Mouse (Mus musculus) ES-CJ7 (cell line): ENCODE results near the gene Hoxd8.

Experiments
- DNase-seq: peaks from one replicate; pipeline ENCODE4 v3.0.0; 2011; ENCODE audit warnings: low read depth, low spot score

Gene Hoxd8

GRCm38 (mm10) chr2:74704393-74704998 lies at the start of gene Hoxd8:
Gene Hoxd8, plus strand, starts transcription at chr2:74704615.
- peak; percentile 67 for DNase-seq

GRCm38 (mm10) chr2:74654743-74655419 lies 49.5 kb upstream of the Hoxd8 start:
- no peak for DNase-seq

DNA sequence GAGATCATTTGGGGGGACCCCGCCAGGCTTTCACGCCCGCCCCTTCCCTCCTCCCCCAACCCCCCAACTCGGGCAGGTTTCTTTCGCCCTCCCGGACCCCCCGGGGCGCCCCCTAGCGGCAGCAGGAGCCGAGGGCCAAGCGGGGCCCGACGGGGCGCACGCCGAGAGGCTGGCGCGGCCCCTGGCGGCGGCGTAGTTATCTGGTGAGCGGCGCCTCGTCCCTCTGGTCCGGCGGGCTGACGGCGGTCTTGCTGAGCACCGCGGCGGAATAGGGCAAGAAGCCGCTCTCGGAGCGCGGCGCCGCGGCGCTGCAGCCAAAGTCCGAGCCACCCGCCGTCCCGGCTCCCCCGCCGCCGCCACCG lies 49.0 kb upstream of the Hoxd8 start:
- DNase-seq: no peak

DNA sequence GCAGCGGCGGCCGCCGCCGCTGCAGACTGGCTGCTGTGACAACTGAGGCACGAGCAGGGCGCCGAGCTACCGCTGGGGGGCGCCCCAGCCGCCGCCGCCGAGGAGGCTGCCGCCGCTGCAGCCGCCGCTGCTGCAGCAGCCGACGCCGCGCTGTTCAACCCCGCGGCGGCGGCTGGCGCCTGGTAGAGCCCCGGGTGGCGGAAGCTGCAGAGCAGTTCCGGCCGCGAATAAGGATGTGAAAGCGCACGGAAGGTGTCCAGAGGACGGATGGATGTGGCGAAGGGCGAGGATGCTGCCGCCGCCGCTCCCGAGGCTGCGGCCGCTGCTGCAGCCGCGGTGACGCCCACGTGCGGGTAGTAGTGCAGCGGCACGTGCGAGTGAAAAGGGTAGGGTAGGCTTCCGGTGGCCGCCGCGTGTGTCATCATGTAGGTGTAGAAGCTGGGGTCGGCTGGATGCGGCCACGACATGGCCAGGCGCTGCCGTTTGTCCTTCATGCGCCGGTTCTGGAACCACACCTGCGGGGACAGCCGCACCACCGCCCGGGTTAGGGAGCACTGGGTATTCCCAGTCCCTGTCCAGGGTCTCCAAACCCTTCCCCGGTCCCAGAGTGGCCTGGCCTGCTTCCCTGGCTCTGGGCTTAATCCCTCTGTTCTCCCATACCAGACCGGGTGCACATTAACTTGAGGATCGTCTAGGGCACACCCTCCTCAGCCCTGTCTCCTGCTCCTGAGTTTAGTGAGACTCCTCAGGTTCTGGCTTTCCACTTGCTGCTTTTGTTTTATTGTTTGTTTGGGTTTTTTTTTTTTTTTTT lies 48.4 kb upstream of the Hoxd8 start:
- peak; percentile 52 for DNase-seq

- DNase-seq: peak; percentile 25
Measured at GRCm38 (mm10) chr2:74656632-74657021, 47.8 kb upstream of the Hoxd8 start.

GRCm38 (mm10) chr2:74657251-74658023 lies 47.0 kb upstream of the Hoxd8 start:
- peak; percentile 42 for DNase-seq

DNA sequence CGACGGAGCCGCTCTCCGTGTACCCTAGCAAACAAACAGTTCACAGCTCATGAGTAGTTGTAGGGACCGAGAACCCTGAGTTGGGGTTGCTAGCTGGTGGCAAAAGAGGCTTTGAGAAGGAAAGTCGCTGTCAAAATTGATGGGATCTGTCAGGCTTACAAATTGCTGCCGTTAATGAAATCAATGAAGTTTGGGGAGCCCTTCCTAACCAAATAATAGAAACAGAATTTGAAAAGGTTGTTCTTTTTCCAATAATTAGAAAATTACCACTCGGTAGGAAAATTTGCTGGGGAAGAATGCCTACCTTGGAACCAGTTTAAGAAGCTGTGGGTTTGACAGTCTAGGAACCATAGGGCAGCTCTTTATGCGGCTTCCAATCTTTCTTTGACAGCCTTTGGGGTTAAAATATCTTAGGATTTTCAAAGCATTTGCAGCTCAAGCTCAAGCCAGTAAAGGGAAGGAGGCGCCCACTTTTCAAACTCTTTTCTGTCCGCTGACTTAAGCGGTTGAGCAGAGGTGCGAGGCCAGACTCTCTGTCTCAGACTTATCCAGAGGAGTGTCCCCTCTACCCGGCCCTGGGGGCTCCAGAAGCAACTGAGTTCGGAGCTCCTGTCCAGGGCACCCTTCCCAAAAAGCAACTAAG lies 46.3 kb upstream of the Hoxd8 start:
- peak; percentile 41 for DNase-seq

DNA sequence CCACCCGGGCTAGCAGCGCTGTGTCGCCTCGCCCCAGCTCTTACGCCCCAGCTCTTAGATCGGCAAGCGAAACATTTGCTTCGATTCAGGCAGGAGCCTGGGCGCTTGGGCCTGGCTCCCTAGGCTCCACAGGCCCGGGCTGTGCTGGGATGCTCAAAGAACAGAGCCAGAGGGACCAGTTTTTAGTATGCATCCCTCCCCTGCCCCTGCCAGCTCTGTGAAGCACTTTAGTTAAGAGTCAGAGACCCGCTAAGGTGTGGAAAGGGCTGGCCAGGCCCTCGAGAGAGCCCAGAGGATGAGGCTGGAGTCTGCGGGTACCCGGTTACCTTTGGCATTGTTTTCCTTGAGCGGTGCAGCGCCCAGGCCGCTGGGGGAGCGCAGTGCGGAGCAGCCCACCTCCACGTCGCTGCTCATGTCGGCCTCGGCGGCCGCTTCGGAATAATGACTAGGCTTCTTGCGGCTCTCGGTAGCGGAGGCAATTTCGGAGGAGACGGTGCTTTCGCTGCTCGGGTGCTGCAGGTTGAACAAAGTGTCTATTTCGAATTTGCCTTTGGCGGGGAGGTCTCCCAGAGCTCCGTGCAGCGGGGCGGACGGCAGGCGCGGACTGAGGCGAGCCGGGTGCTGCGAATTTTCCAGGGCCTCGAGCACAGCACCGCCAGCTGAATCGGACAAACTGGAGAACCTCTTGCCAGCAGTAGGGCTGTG lies 45.6 kb upstream of the Hoxd8 start:
- peak; percentile 62 for DNase-seq

GRCm38 (mm10) chr2:74659507-74660005 lies 44.9 kb upstream of the Hoxd8 start, which contains the start of gene Evx2:
Gene Evx2, minus strand, starts transcription at chr2:74659557.
- peak; percentile 19 for DNase-seq

- no peak for DNase-seq
Measured at GRCm38 (mm10) chr2:74660421-74661375, 43.7 kb upstream of the Hoxd8 start.

DNA sequence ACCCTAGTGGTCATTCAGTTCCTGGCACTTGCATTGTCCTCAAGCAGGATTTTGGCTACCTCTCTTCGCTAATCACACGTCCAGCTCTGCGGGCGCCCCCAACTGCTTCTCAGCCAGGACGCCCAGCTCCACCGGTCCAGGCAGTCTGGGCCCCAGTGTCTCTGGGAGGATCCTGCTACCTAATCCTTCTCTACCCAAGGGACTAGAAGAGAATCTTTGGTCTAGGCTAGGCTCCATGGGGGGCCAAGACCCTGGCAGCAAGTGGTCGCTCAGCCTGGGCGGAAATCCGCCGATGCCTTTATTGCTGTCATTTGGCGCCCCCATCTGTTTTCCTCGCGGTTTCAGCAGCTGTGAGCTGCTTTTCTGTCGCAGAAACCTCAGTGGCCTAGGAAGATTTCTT lies 42.7 kb upstream of the Hoxd8 start:
- DNase-seq: peak; percentile 62

- DNase-seq: peak; percentile 56
Measured at GRCm38 (mm10) chr2:74663291-74663925, 41.0 kb upstream of the Hoxd8 start.

- DNase-seq: no peak
Measured at GRCm38 (mm10) chr2:74666411-74666810, 38.0 kb upstream of the Hoxd8 start.

GRCm38 (mm10) chr2:74667191-74667841 lies 37.1 kb upstream of the Hoxd8 start:
- DNase-seq: peak; percentile 55

DNA sequence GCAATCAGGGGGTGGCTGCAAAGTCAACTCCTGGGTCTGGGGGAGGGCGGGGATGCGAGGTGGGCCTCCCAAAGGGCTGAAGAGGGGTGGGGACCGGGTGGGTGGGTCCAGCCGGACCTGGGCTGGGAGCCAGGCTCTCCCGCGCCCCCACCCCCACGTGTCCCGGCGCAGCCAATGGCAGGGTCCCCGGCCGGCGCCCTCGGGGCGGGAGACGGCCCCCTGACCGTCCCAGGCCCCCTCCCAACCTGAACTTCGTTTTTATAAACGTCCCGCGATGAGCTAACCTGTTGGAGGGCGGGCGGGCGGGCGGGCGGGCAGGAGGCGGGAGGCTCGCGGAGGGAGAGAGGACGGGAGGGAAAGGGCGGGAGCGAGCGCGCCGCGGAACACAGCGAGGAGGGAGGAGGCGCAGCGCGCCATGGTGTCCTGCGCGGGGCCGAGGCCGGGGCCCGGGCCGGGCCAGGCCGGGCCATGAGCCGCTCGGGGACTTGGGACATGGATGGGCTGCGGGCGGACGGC lies 36.5 kb upstream of the Hoxd8 start, which contains the start of gene Hoxd13:
Gene Hoxd13 (plus strand): TSS at position 469 of the 516 bp plus-strand sequence.
- DNase-seq: peak; percentile 77

DNA sequence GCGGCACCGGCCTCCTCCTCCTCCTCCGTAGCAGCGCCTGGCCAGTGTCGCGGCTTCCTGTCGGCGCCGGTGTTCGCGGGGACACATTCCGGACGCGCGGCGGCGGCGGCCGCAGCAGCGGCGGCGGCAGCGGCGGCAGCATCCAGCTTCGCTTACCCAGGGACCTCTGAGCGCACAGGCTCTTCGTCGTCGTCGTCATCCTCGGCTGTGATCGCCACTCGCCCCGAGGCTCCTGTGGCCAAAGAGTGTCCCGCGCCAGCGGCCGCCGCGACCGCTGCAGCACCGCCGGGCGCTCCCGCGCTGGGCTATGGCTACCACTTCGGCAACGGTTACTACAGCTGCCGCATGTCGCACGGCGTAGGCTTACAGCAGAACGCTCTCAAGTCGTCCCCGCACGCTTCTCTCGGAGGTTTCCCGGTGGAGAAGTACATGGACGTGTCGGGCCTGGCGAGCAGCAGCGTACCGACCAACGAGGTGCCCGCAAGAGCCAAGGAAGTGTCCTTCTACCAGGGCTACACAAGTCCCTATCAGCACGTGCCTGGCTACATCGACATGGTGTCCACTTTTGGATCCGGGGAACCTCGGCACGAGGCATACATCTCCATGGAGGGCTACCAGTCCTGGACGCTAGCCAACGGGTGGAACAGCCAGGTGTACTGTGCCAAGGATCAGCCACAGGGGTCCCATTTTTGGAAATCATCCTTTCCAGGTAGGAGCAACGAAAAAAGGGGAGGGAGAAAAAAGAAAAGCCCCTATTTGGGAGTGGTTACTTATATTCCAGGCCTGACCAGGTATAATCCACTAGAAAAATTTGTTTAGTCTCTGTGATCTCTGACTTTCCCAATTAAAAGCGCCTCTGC lies 35.8 kb upstream of the Hoxd8 start:
- DNase-seq: peak; percentile 58

GRCm38 (mm10) chr2:74669230-74669578 lies 35.2 kb upstream of the Hoxd8 start:
- DNase-seq: peak; percentile 76
